8 mouse cellular contexts compared by ENCODE assay signal in genomic region chr12:21315923-21316868, GRCm38 (mm10). TPM values are rescaled to one million over a fixed set of nuclear protein-coding genes. Genes with fewer than 3 reads are reported as not detected.
A peak's percentile ranks its signal among the peaks of the same experiment; 100 is the strongest.
DNase-seq lines count a peak whose midpoint lies in the region; ATAC-seq and TF ChIP-seq lines count a peak whose summit lies in the region.

Iah1 (plus strand) TSS chr12:21316389.

- no peaks in the 10 kb centered on the region for H3K79me2 ChIP-seq in C2C12 (ENCODE audit: control insufficient read depth, insufficient read depth)

- peak; percentile 30 for DNase-seq in brain, embryonic 18.5 days (ENCODE audit: low read depth, low spot score)
- peak; percentile 86 for DNase-seq in kidney, postnatal 0 days (ENCODE audit: low spot score)
- DNase-seq in liver, embryonic 11.5 days (ENCODE audit: low spot score) = peak; percentile 90
- peak; percentile 94 for DNase-seq in naive thymus-derived CD4-positive, alpha-beta T cell, adult 2 months (ENCODE audit: low read depth)

- TF ChIP-seq CTCF in C2C12 (IDR thresholded peaks at IDR 0.05; ENCODE audit: control insufficient read depth, insufficient read depth, insufficient read length) = no peak
- TF ChIP-seq CTCF in kidney, postnatal 0 days (IDR thresholded peaks at IDR 0.05; ENCODE audit: low read depth) = no peak

- peak within 1 kb of the TSS; percentile 84 for H3K9ac ChIP-seq in heart, embryonic 12.5 days
- H3K9ac ChIP-seq in kidney, postnatal 0 days (ENCODE audit: low read depth, low read length) = peak within 1 kb of the TSS; percentile 73
- peak within 1 kb of the TSS; percentile 82 for H3K9ac ChIP-seq in liver, embryonic 11.5 days (ENCODE audit: low read depth, low read length)
- peak within 1 kb of the TSS; percentile 72 for H3K9ac ChIP-seq in stomach, embryonic 14.5 days (replicated peaks; ENCODE audit: low read depth, low read length)

- H3K36me3 ChIP-seq in C2C12 (ENCODE audit: control insufficient read depth, insufficient read depth) = peaks cover 42% of the 10 kb centered on the region
- peaks cover 63% of the 10 kb centered on the region for H3K36me3 ChIP-seq in heart, embryonic 12.5 days
- H3K36me3 ChIP-seq in kidney, postnatal 0 days (ENCODE audit: insufficient read depth, low read length) = peaks cover 24% of the 10 kb centered on the region
- peaks cover 14% of the 10 kb centered on the region for H3K36me3 ChIP-seq in liver, embryonic 11.5 days (ENCODE audit: control insufficient read depth, insufficient read depth, low read length)
- peaks cover 19% of the 10 kb centered on the region; the same call in 1 of the 2 replicates for H3K36me3 ChIP-seq in stomach, embryonic 14.5 days (ENCODE audit: control insufficient read depth, insufficient read depth, low read length)

- H3K4me1 ChIP-seq in heart, embryonic 12.5 days (replicated peaks) = peaks cover 6% of the 10 kb centered on the region; the same call in 1 of the 2 replicates
- no peaks in the 10 kb centered on the region for H3K4me1 ChIP-seq in kidney, postnatal 0 days (replicated peaks; ENCODE audit: insufficient read depth, low read length)
- 0 out of 2 replicates have a peak, but pooled peaks cover 4% of the 10 kb centered on the region for H3K4me1 ChIP-seq in liver, embryonic 11.5 days (replicated peaks; ENCODE audit: control insufficient read depth, insufficient read depth, low read length)
- H3K4me1 ChIP-seq in stomach, embryonic 14.5 days (ENCODE audit: control insufficient read depth, insufficient read depth, low read length) = no peaks in the 10 kb centered on the region

- WGBS in heart, embryonic 12.5 days = 2% methylated on average over 59 of the region's 59 CpGs
- 2% methylated on average over 59 of the region's 59 CpGs for WGBS in kidney, postnatal 0 days
- WGBS in liver, embryonic 11.5 days = 3% methylated on average over 59 of the region's 59 CpGs
- 2% methylated on average over 59 of the region's 59 CpGs for WGBS in stomach, embryonic 14.5 days

- H3K4me2 ChIP-seq in heart, embryonic 12.5 days = peak within 1 kb of the TSS; percentile 71
- peak within 1 kb of the TSS; percentile 72 for H3K4me2 ChIP-seq in kidney, postnatal 0 days (ENCODE audit: low read length)
- H3K4me2 ChIP-seq in liver, embryonic 11.5 days = peak within 1 kb of the TSS; percentile 73
- H3K4me2 ChIP-seq in stomach, embryonic 14.5 days (replicated peaks; ENCODE audit: low read depth, low read length) = peak within 1 kb of the TSS; percentile 61

- H3K27me3 ChIP-seq in C2C12 (ENCODE audit: control insufficient read depth, insufficient read depth, insufficient read length) = no peaks in the 10 kb centered on the region
- H3K27me3 ChIP-seq in heart, embryonic 12.5 days (replicated peaks) = no peaks in the 10 kb centered on the region
- no peaks in the 10 kb centered on the region for H3K27me3 ChIP-seq in kidney, postnatal 0 days (ENCODE audit: insufficient read depth, low read length)
- no peaks in the 10 kb centered on the region for H3K27me3 ChIP-seq in liver, embryonic 11.5 days (replicated peaks; ENCODE audit: control insufficient read depth, insufficient read depth, low read length)
- H3K27me3 ChIP-seq in stomach, embryonic 14.5 days (ENCODE audit: control insufficient read depth, insufficient read depth, low read length) = no peaks in the 10 kb centered on the region

- peak within 1 kb of the TSS; percentile 69 for H3K27ac ChIP-seq in heart, embryonic 12.5 days (ENCODE audit: poor library complexity, severe bottlenecking)
- peak within 1 kb of the TSS; percentile 89 for H3K27ac ChIP-seq in kidney, postnatal 0 days
- peak within 1 kb of the TSS; percentile 73 for H3K27ac ChIP-seq in liver, embryonic 11.5 days (ENCODE audit: low read depth, low read length)
- 0 out of 2 replicates have a peak within 1 kb of the TSS, but pooled peaks have one; percentile 27 for H3K27ac ChIP-seq in stomach, embryonic 14.5 days (ENCODE audit: low read length)

- ATAC-seq in erythroid progenitor cell, adult 5-6 weeks (replicated peaks; ENCODE audit: low FRiP score, poor library complexity, severe bottlenecking) = peak; percentile 94
- ATAC-seq in heart, embryonic 12.5 days (ENCODE audit: insufficient number of reproducible peaks, low FRiP score) = peak; percentile 93
- peak; percentile 91 for ATAC-seq in kidney, postnatal 0 days (replicated peaks; ENCODE audit: low FRiP score, low read depth)
- peak; percentile 95 for ATAC-seq in liver, embryonic 11.5 days (replicated peaks; ENCODE audit: low FRiP score)
- ATAC-seq in stomach, embryonic 14.5 days (ENCODE audit: insufficient number of reproducible peaks, insufficient read depth, low FRiP score, low read depth) = peak; percentile 89

- H3K9me3 ChIP-seq in heart, embryonic 12.5 days (replicated peaks) = no peaks in the 10 kb centered on the region
- H3K9me3 ChIP-seq in kidney, postnatal 0 days (replicated peaks; ENCODE audit: low read length) = no peaks in the 10 kb centered on the region
- H3K9me3 ChIP-seq in liver, embryonic 11.5 days (ENCODE audit: control insufficient read depth, low read length) = no peaks in the 10 kb centered on the region
- H3K9me3 ChIP-seq in stomach, embryonic 14.5 days (ENCODE audit: control insufficient read depth, low read depth, low read length) = no peaks in the 10 kb centered on the region

- peak within 1 kb of the TSS; percentile 38 for H3K4me3 ChIP-seq in C2C12 (ENCODE audit: insufficient read depth, poor library complexity, severe bottlenecking)
- peak within 1 kb of the TSS; percentile 77 for H3K4me3 ChIP-seq in heart, embryonic 12.5 days
- H3K4me3 ChIP-seq in kidney, postnatal 0 days (replicated peaks; ENCODE audit: low read depth, low read length) = peak within 1 kb of the TSS; percentile 79
- H3K4me3 ChIP-seq in liver, embryonic 11.5 days (ENCODE audit: low read depth, low read length) = peak within 1 kb of the TSS; percentile 83
- peak within 1 kb of the TSS; percentile 73 for H3K4me3 ChIP-seq in stomach, embryonic 14.5 days (ENCODE audit: low read depth, low read length)

- H3ac ChIP-seq in C2C12 (ENCODE audit: control insufficient read depth, insufficient read length, low read depth) = peak within 1 kb of the TSS; percentile 100

- H3K79me3 ChIP-seq in C2C12 (ENCODE audit: low read depth) = no peaks in the 10 kb centered on the region

TF ChIP-seq in C2C12, 6 proteins besides CTCF, POLR2A, EP300 and RAD21:
- TF ChIP-seq USF1 (IDR thresholded peaks at IDR 0.05; ENCODE audit: low read depth) = no peak
- no peak for TF ChIP-seq CEBPB (IDR thresholded peaks at IDR 0.05; ENCODE audit: low read depth)

RNA-seq across cellular contexts. Expression of gene Iah1, which starts in this region (rescaled TPM):
- polyA plus RNA-seq in C2C12 (2012; fragmentation: generic; extraction: Trizol) = 33.1 TPM
- total RNA-seq in erythroid progenitor cell, adult 5-6 weeks (2015; ENCODE audit: low replicate concordance) = 15.1 and 20.9 TPM in 2 replicates
- 9.2 and 16.3 TPM in 2 replicates for total RNA-seq in erythroid progenitor cell, adult 5-6 weeks (2017; ENCODE audit: low replicate concordance)
- 37.3 and 39.0 TPM in 2 replicates for polyA plus RNA-seq in heart, embryonic 12.5 days (2016; fragmentation: Nextera tagmentation; extraction: Ambion mirVana)
- 150 and 152 TPM in 2 replicates for polyA plus RNA-seq in kidney, postnatal 0 days (2015; fragmentation: Nextera tagmentation; extraction: Ambion mirVana)
- 45.0 and 47.5 TPM in 2 replicates for polyA plus RNA-seq in liver, embryonic 11.5 days (2014; fragmentation: Nextera tagmentation; extraction: Ambion mirVana)
- polyA plus RNA-seq in stomach, embryonic 14.5 days (2014; fragmentation: Nextera tagmentation; extraction: Ambion mirVana) = 46.6 and 49.5 TPM in 2 replicates

Comparison
In these comparisons a context has a peak if more than half of its experiments do, and no peak if none do; other contexts are left out.
1. Peak in every context shown above with its lines: DNase-seq, ATAC-seq, H3K4me3 ChIP-seq and H3K27ac ChIP-seq.
2. DNase-seq: peak in every context shown above with its lines; median percentile 94 in naive thymus-derived CD4-positive, alpha-beta T cell, adult 2 months; 90 in liver, embryonic 11.5 days; 86 in kidney, postnatal 0 days; 30 in brain, embryonic 18.5 days.
3. H3K27ac ChIP-seq: peak in every context shown above with its lines; median percentile 89 in kidney, postnatal 0 days; 73 in liver, embryonic 11.5 days; 69 in heart, embryonic 12.5 days; 27 in stomach, embryonic 14.5 days.